8 mouse cellular contexts compared by ENCODE assay signal in the genomic region with DNA sequence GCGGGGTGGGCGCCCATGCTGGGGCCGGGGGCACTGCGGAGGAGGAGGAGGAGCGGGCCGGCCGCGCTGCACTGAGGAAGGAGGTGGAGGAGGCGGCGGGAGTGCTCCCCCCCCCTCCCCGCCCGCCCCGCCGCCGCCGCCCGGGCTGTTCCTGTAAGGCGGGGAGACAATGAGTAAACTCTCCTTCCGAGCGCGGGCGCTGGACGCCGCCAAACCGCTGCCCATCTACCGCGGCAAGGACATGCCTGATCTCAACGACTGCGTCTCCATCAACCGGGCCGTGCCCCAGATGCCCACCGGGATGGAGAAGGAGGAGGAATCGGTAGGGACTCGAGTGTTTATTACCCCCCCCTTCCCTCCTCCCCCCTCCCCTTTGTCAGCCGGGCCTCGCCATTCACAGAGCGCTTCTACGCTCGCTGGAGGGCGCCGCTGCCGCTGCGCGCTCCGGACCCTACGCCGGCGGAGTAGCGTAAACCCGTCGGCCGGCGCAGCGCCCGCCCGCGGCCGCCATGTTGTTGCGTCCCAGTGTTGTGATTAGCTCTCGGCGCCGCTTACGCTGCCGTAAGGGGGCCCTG. TPM values are rescaled to one million over a fixed set of nuclear protein-coding genes. Genes with fewer than 3 reads are reported as not detected.
DNase-seq lines count a peak whose midpoint lies in the region; ATAC-seq and TF ChIP-seq lines count a peak whose summit lies in the region.

No protein-coding gene starts in this region.

- in situ Hi-C loops in ES-E14 (cut with MboI; ENCODE audit: low sequenced_read_pairs in 2 of 2, unreplicated experiment in 2 of 2), result no loop called here

- H3K4me3 ChIP-seq in ES-E14 (ENCODE audit: insufficient read depth in 1 of 2, low read depth in 1 of 2, low read length in 2 of 2, poor library complexity in 1 of 2, severe bottlenecking in 1 of 2), result peak overlapping the region; percentile 58 to 97
- H3K4me3 ChIP-seq in forebrain, embryonic 14.5 days (ENCODE audit: low read depth, low read length), result peak overlapping the region; percentile 94
- peak overlapping the region; percentile 100 for H3K4me3 ChIP-seq in olfactory bulb, adult 2 months (ENCODE audit: insufficient read depth, low read depth, low read length)
- H3K4me3 ChIP-seq in thymus, adult 2 months (ENCODE audit: control insufficient read depth, insufficient read depth, low read length), result peak overlapping the region; percentile 80

- no peaks in the 10 kb centered on the region for H3K27me3 ChIP-seq in forebrain, embryonic 14.5 days (replicated peaks; ENCODE audit: control insufficient read depth, insufficient read depth, low read length)
- no peaks in the 10 kb centered on the region for H3K27me3 ChIP-seq in thymus, adult 2 months (ENCODE audit: control insufficient read depth, insufficient read depth, low read length)

- H3K4me2 ChIP-seq in forebrain, embryonic 14.5 days (ENCODE audit: low read length), result peak overlapping the region; percentile 66

- peak overlapping the region; percentile 98 for H3K27ac ChIP-seq in ES-E14 (ENCODE audit: insufficient read depth, low read depth, low read length, poor library complexity, severe bottlenecking)
- peak overlapping the region; percentile 100 for H3K27ac ChIP-seq in forebrain, embryonic 14.5 days (ENCODE audit: low read depth, low read length)
- H3K27ac ChIP-seq in olfactory bulb, adult 2 months (ENCODE audit: insufficient read depth, low read depth, low read length), result peak overlapping the region; percentile 98
- peak overlapping the region; percentile 77 for H3K27ac ChIP-seq in thymus, adult 2 months (ENCODE audit: control insufficient read depth, insufficient read depth, low read length)

- H3K9ac ChIP-seq in ES-E14 (ENCODE audit: insufficient read depth, low read depth, low read length, poor library complexity, severe bottlenecking), result peak overlapping the region; percentile 99
- H3K9ac ChIP-seq in forebrain, embryonic 14.5 days (ENCODE audit: low read length), result peak overlapping the region; percentile 97

- H3K36me3 ChIP-seq in ES-E14 (ENCODE audit: control insufficient read depth, insufficient read depth, low read length, poor library complexity, severe bottlenecking), result no peaks in the 10 kb centered on the region
- no peaks in the 10 kb centered on the region for H3K36me3 ChIP-seq in forebrain, embryonic 14.5 days (ENCODE audit: control insufficient read depth, insufficient read depth, low read length)
- H3K36me3 ChIP-seq in thymus, adult 2 months (ENCODE audit: control insufficient read depth, insufficient read depth, low read length), result no peaks in the 10 kb centered on the region

- ATAC-seq in forebrain, embryonic 14.5 days, result peak; percentile 91

- DNase-seq in ES-E14 (ENCODE audit: low read depth, low spot score), result peak; percentile 82
- DNase-seq in cerebellum, adult 11 months, result peak; percentile 94
- DNase-seq in forebrain, embryonic 14.5 days (ENCODE audit: low spot score), result peak; percentile 97
- DNase-seq in heart, postnatal 14 days, result peak; percentile 97
- DNase-seq in layer of hippocampus, adult 11-12 months (ENCODE audit: low spot score), result peak; percentile 95
- DNase-seq in lung, adult 18-20 months, result peak; percentile 91 to 93
- DNase-seq in thymus, adult 2 months, result peak; percentile 90

- intact Hi-C loops in heart, postnatal 14 days (cut with DNase I), result loop anchor here (5.0 kb wide), 1 partner anchor 66 kb away; no protein-coding TSS in a partner anchor

- H3K4me1 ChIP-seq in ES-E14 (ENCODE audit: control insufficient read depth in 2 of 2, insufficient read depth in 2 of 2, low read length in 2 of 2, poor library complexity in 1 of 2), result peaks cover 0 to 3% of the 10 kb centered on the region in 2 experiments; a peak in 2 of 4 replicates
- H3K4me1 ChIP-seq in forebrain, embryonic 14.5 days (ENCODE audit: control insufficient read depth, insufficient read depth, low read length), result peaks cover 15% of the 10 kb centered on the region
- peaks cover 2% of the 10 kb centered on the region; the same call in 1 of the 2 replicates for H3K4me1 ChIP-seq in olfactory bulb, adult 2 months (ENCODE audit: control insufficient read depth, insufficient read depth, low read length)
- peaks cover 4% of the 10 kb centered on the region; the same call in 1 of the 2 replicates for H3K4me1 ChIP-seq in thymus, adult 2 months (replicated peaks; ENCODE audit: control insufficient read depth, insufficient read depth, low read length)

- H3K9me3 ChIP-seq in ES-E14 (ENCODE audit: control insufficient read depth, insufficient read depth, low read depth, low read length), result no peaks in the 10 kb centered on the region
- H3K9me3 ChIP-seq in forebrain, embryonic 14.5 days (replicated peaks; ENCODE audit: control insufficient read depth, low read length), result no peaks in the 10 kb centered on the region

- no peak for TF ChIP-seq POLR2A in olfactory bulb, adult 2 months (IDR thresholded peaks at IDR 0.05; ENCODE audit: insufficient read depth, low read depth, low read length)
- no peak; the same call in 1 of the 2 replicates for TF ChIP-seq POLR2A in thymus, adult 2 months (IDR thresholded peaks at IDR 0.05; ENCODE audit: control insufficient read depth, extremely low read depth, insufficient read depth, low read length, poor library complexity)

- 1% methylated on average over 38 of the region's 64 CpGs for WGBS in forebrain, embryonic 14.5 days
- under 1% methylated on average over 42 of the region's 64 CpGs for WGBS in olfactory bulb, adult 2 months
- under 1% methylated on average over 52 of the region's 64 CpGs for WGBS in thymus, adult 2 months

- no peak for TF ChIP-seq CTCF in olfactory bulb, adult 2 months (IDR thresholded peaks at IDR 0.05; ENCODE audit: insufficient read depth, low read depth, low read length)
- TF ChIP-seq CTCF in thymus, adult 2 months (IDR thresholded peaks at IDR 0.05; ENCODE audit: borderline replicate concordance, control insufficient read depth, extremely low read depth, insufficient read depth, low read length, poor library complexity), result no peak

TF ChIP-seq in ES-E14, 5 proteins besides CTCF, POLR2A, EP300 and RAD21:
- no peak for TF ChIP-seq MAFK (IDR thresholded peaks at IDR 0.05; ENCODE audit: insufficient read depth, low read depth, low read length)
- no peak for TF ChIP-seq ZNF384 (IDR thresholded peaks at IDR 0.05; ENCODE audit: low read depth, low read length)
- no peak for TF ChIP-seq HCFC1 (IDR thresholded peaks at IDR 0.05; ENCODE audit: borderline replicate concordance, insufficient read depth, low read length)
- no peak for TF ChIP-seq ZC3H11A (IDR thresholded peaks at IDR 0.05; ENCODE audit: borderline replicate concordance, low read depth, low read length)
- TF ChIP-seq CHD2 (IDR thresholded peaks at IDR 0.05; ENCODE audit: low read depth, low read length), result no peak

RNA-seq across cellular contexts. Expression of a gene that starts 0.4 kb away (rescaled TPM):
- total RNA-seq in ES-E14 (2012; rRNA removed), result 27.5 and 27.6 TPM in 2 replicates
- 20.7 and 23.3 TPM in 2 replicates for polyA plus RNA-seq in forebrain, embryonic 14.5 days (2014; fragmentation: Nextera tagmentation; extraction: Ambion mirVana)
- total RNA-seq in heart, postnatal 14 days (2021), result 10 to 100 TPM; 17.4 to 17.7 TPM
- not detected in 2 replicates for polyA plus RNA-seq in olfactory bulb, adult 2 months (2012; ENCODE audit: insufficient read depth, insufficient read length, low replicate concordance, missing spikeins)
- 13.4 and 14.0 TPM in 2 replicates for polyA plus RNA-seq in thymus, adult 2 months (2012; rRNA removed)

Comparison
In these comparisons a context has a peak if more than half of its experiments do, and no peak if none do; other contexts are left out.
1. Peak in every context shown above with its lines: DNase-seq, ATAC-seq, H3K4me3 ChIP-seq and H3K27ac ChIP-seq.